Mouse (Mus musculus): Measurements from ENCODE around the gene Fyb. TPM values are rescaled to one million over a fixed set of nuclear protein-coding genes. Genes with fewer than 3 reads are reported as not detected.

Gene Fyb
- polyA plus RNA-seq, 1 experiment from 2014 or later: 3.9 TPM

- WGBS: 63% methylated on average over 7 of the region's 7 CpGs
- Histone ChIP-seq H3K27me3 (ENCODE audit: control insufficient read depth, insufficient read depth, low read length) (no peaks in the 10 kb centered on the region), H3K4me3 (ENCODE audit: control insufficient read depth in 1 of 2, insufficient read depth in 1 of 2, low read depth in 1 of 2, low read length in 2 of 2) (no peak overlapping the region), H3K9me3 (ENCODE audit: control insufficient read depth, low read length) (no peaks in the 10 kb centered on the region), H3K9ac (ENCODE audit: low read length) (no peak overlapping the region), H3K36me3 (ENCODE audit: control insufficient read depth, insufficient read depth, low read length) (no peaks in the 10 kb centered on the region), H3K4me1 (ENCODE audit: control insufficient read depth in 2 of 2, insufficient read depth in 2 of 2, low read length in 2 of 2) (no peaks in the 10 kb centered on the region), H3K27ac (replicated peaks in 1 of 2; ENCODE audit: control insufficient read depth in 1 of 2, insufficient read depth in 1 of 2, low read depth in 2 of 2, low read length in 2 of 2) (no peak overlapping the region), H3K4me2 (ENCODE audit: low read length) (no peak overlapping the region)
- no peak for ATAC-seq (ENCODE audit: insufficient number of reproducible peaks, insufficient read depth, low FRiP score, low read depth)
These were observed 29.2 kb downstream of the Fyb start for GRCm38 (mm10) chr15:6551875-6552274.

DNA sequence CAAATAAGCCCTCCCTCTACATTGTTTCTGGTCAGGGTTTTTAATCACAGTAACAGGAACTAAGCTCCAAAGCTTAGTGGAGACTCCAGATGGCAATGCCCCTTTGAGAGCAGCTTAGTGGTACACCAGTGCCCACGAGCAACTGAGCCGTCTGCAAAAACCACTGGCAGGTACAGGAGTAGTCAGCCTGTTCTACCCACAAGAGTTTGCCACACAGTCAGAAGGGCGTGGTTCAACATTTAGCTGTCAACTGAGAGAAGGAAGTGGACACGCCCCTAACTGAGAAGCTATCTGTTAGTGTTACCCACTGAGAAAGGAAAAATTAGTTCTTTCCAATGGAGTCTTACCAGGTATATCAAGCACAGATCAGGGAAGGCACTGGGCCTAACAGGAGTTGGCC, 32.1 kb downstream of the Fyb start:
- no peaks in the 10 kb centered on the region for H3K36me3 ChIP-seq (ENCODE audit: control insufficient read depth, insufficient read depth, low read length)
- ATAC-seq (ENCODE audit: insufficient number of reproducible peaks, insufficient read depth, low FRiP score, low read depth): no peak
- 88% methylated on average over 4 of the region's 4 CpGs for WGBS

GRCm38 (mm10) chr15:6555536-6555935, 32.9 kb downstream of the Fyb start:
- Histone ChIP-seq H3K27me3 (ENCODE audit: control insufficient read depth, insufficient read depth, low read length) (no peaks in the 10 kb centered on the region), H3K27ac (replicated peaks in 1 of 2; ENCODE audit: control insufficient read depth in 1 of 2, insufficient read depth in 1 of 2, low read depth in 2 of 2, low read length in 2 of 2) (no peak overlapping the region), H3K9ac (ENCODE audit: low read length) (no peak overlapping the region), H3K36me3 (ENCODE audit: control insufficient read depth, insufficient read depth, low read length) (no peaks in the 10 kb centered on the region), H3K9me3 (ENCODE audit: control insufficient read depth, low read length) (no peaks in the 10 kb centered on the region), H3K4me2 (ENCODE audit: low read length) (no peak overlapping the region), H3K4me3 (ENCODE audit: control insufficient read depth in 1 of 2, insufficient read depth in 1 of 2, low read depth in 1 of 2, low read length in 2 of 2) (no peak overlapping the region), H3K4me1 (ENCODE audit: control insufficient read depth in 2 of 2, insufficient read depth in 2 of 2, low read length in 2 of 2) (no peaks in the 10 kb centered on the region)
- no peak for ATAC-seq (ENCODE audit: insufficient number of reproducible peaks, insufficient read depth, low FRiP score, low read depth)
- WGBS: 70% methylated on average over 2 of the region's 2 CpGs

More for the DNA sequence above, 32.1 kb downstream of the Fyb start:
- Histone ChIP-seq H3K27ac (replicated peaks in 1 of 2; ENCODE audit: control insufficient read depth in 1 of 2, insufficient read depth in 1 of 2, low read depth in 2 of 2, low read length in 2 of 2) (no peak overlapping the region), H3K27me3 (ENCODE audit: control insufficient read depth, insufficient read depth, low read length) (no peaks in the 10 kb centered on the region), H3K4me3 (ENCODE audit: control insufficient read depth in 1 of 2, insufficient read depth in 1 of 2, low read depth in 1 of 2, low read length in 2 of 2) (no peak overlapping the region), H3K4me1 (ENCODE audit: control insufficient read depth in 2 of 2, insufficient read depth in 2 of 2, low read length in 2 of 2) (no peaks in the 10 kb centered on the region), H3K9ac (ENCODE audit: low read length) (no peak overlapping the region), H3K9me3 (ENCODE audit: control insufficient read depth, low read length) (no peaks in the 10 kb centered on the region), H3K4me2 (ENCODE audit: low read length) (no peak overlapping the region)

DNA sequence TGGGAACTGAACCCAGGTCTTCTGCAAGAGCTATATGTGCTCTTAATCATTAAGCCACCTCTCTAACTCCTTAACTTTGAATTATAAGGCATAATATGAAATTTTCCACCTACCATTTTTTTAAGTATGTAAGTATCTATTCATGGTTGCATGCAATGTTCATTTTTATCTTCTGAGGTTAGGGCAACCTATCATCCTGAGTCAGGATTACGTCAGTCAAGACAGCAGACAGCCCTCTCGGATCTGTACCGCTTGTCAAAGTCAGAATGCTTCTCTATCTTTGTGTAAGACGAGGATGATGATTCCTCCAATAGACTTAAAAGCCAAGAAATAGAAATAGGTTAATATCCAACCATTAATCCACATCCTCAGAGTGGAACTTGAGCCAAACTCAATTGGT, 33.6 kb downstream of the Fyb start:
- Histone ChIP-seq H3K27ac (replicated peaks in 1 of 2; ENCODE audit: control insufficient read depth in 1 of 2, insufficient read depth in 1 of 2, low read depth in 2 of 2, low read length in 2 of 2) (no peak overlapping the region), H3K36me3 (ENCODE audit: control insufficient read depth, insufficient read depth, low read length) (no peaks in the 10 kb centered on the region), H3K9ac (ENCODE audit: low read length) (no peak overlapping the region), H3K27me3 (ENCODE audit: control insufficient read depth, insufficient read depth, low read length) (no peaks in the 10 kb centered on the region), H3K4me2 (ENCODE audit: low read length) (no peak overlapping the region), H3K4me1 (ENCODE audit: control insufficient read depth in 2 of 2, insufficient read depth in 2 of 2, low read length in 2 of 2) (no peaks in the 10 kb centered on the region), H3K9me3 (ENCODE audit: control insufficient read depth, low read length) (no peaks in the 10 kb centered on the region), H3K4me3 (ENCODE audit: control insufficient read depth in 1 of 2, insufficient read depth in 1 of 2, low read depth in 1 of 2, low read length in 2 of 2) (no peak overlapping the region)
- WGBS: 79% methylated on average over 4 of the region's 4 CpGs
- ATAC-seq (ENCODE audit: insufficient number of reproducible peaks, insufficient read depth, low FRiP score, low read depth): no peak

DNA sequence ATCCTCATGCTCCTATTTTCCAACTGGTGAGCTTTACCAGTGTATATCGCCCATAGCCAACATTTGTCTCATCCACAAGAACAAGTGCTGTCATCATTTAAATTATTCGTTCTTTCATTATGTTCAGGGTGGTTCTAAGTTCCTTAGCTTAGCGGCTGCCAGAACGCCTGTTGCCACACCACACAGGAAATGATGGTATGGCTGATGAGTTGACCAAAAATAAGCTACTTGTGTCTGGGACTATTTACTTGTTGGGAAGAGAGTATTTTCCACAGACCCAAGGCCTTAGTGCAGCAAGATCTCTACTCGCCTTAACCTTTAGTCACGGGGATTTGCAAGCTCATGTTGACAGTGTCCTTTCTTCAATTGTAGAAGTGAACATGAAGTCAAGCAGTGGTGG, 34.3 kb downstream of the Fyb start:
- no peak for ATAC-seq (ENCODE audit: insufficient number of reproducible peaks, insufficient read depth, low FRiP score, low read depth)
- no peak overlapping the region for H3K27ac ChIP-seq (replicated peaks in 1 of 2; ENCODE audit: control insufficient read depth in 1 of 2, insufficient read depth in 1 of 2, low read depth in 2 of 2, low read length in 2 of 2)
- no peaks in the 10 kb centered on the region for H3K9me3 ChIP-seq (ENCODE audit: control insufficient read depth, low read length)
- no peak overlapping the region for H3K9ac ChIP-seq (ENCODE audit: low read length)
- no peaks in the 10 kb centered on the region for H3K27me3 ChIP-seq (ENCODE audit: control insufficient read depth, insufficient read depth, low read length)
- no peaks in the 10 kb centered on the region for H3K4me1 ChIP-seq (ENCODE audit: control insufficient read depth in 2 of 2, insufficient read depth in 2 of 2, low read length in 2 of 2)
- no peaks in the 10 kb centered on the region for H3K36me3 ChIP-seq (ENCODE audit: control insufficient read depth, insufficient read depth, low read length)
- WGBS: 90% methylated on average over 6 of the region's 6 CpGs
- H3K4me3 ChIP-seq (ENCODE audit: control insufficient read depth in 1 of 2, insufficient read depth in 1 of 2, low read depth in 1 of 2, low read length in 2 of 2): no peak overlapping the region
- H3K4me2 ChIP-seq (ENCODE audit: low read length): no peak overlapping the region

- ATAC-seq (ENCODE audit: insufficient number of reproducible peaks, insufficient read depth, low FRiP score, low read depth): no peak
- H3K9me3 ChIP-seq (ENCODE audit: control insufficient read depth, low read length): no peaks in the 10 kb centered on the region
- WGBS: 70% methylated on average over 4 of the region's 4 CpGs
- no peaks in the 10 kb centered on the region for H3K36me3 ChIP-seq (ENCODE audit: control insufficient read depth, insufficient read depth, low read length)
- no peak overlapping the region for H3K4me2 ChIP-seq (ENCODE audit: low read length)
- no peaks in the 10 kb centered on the region for H3K27me3 ChIP-seq (ENCODE audit: control insufficient read depth, insufficient read depth, low read length)
- H3K4me1 ChIP-seq (ENCODE audit: control insufficient read depth in 2 of 2, insufficient read depth in 2 of 2, low read length in 2 of 2): no peaks in the 10 kb centered on the region
- H3K9ac ChIP-seq (ENCODE audit: low read length): no peak overlapping the region
- no peak overlapping the region for H3K4me3 ChIP-seq (ENCODE audit: control insufficient read depth in 1 of 2, insufficient read depth in 1 of 2, low read depth in 1 of 2, low read length in 2 of 2)
- no peak overlapping the region for H3K27ac ChIP-seq (replicated peaks in 1 of 2; ENCODE audit: control insufficient read depth in 1 of 2, insufficient read depth in 1 of 2, low read depth in 2 of 2, low read length in 2 of 2)
These were observed 34.9 kb downstream of the Fyb start for GRCm38 (mm10) chr15:6557552-6557951.

DNA sequence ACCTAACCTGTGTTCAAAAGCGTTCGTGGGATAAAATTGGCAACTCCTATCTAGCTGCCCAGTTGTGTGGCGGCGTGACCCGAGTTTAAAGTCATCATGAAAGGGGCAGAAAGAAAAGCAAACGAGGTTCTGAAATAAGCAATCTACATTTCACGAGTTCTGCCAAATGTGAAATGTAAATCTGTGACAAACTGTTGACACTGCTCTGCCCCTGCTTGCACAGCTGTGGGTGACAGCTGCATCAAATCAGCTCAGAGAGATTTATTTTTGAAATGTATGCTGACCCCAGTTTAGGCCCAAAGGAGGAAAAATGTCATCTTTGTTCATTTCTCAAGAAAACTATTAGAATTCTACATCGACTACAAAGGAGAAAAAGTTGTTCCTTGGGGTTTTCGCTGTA, 36.5 kb downstream of the Fyb start:
- no peak for ATAC-seq (ENCODE audit: insufficient number of reproducible peaks, insufficient read depth, low FRiP score, low read depth)
- H3K9ac ChIP-seq (ENCODE audit: low read length): no peak overlapping the region
- no peak overlapping the region for H3K4me3 ChIP-seq (ENCODE audit: control insufficient read depth in 1 of 2, insufficient read depth in 1 of 2, low read depth in 1 of 2, low read length in 2 of 2)
- no peak overlapping the region for H3K27ac ChIP-seq (replicated peaks in 1 of 2; ENCODE audit: control insufficient read depth in 1 of 2, insufficient read depth in 1 of 2, low read depth in 2 of 2, low read length in 2 of 2)
- H3K4me1 ChIP-seq (ENCODE audit: control insufficient read depth in 2 of 2, insufficient read depth in 2 of 2, low read length in 2 of 2): no peaks in the 10 kb centered on the region
- H3K36me3 ChIP-seq (ENCODE audit: control insufficient read depth, insufficient read depth, low read length): no peaks in the 10 kb centered on the region
- H3K9me3 ChIP-seq (ENCODE audit: control insufficient read depth, low read length): no peaks in the 10 kb centered on the region
- H3K4me2 ChIP-seq (ENCODE audit: low read length): no peak overlapping the region
- H3K27me3 ChIP-seq (ENCODE audit: control insufficient read depth, insufficient read depth, low read length): no peaks in the 10 kb centered on the region
- WGBS: 53% methylated on average over 9 of the region's 9 CpGs

DNA sequence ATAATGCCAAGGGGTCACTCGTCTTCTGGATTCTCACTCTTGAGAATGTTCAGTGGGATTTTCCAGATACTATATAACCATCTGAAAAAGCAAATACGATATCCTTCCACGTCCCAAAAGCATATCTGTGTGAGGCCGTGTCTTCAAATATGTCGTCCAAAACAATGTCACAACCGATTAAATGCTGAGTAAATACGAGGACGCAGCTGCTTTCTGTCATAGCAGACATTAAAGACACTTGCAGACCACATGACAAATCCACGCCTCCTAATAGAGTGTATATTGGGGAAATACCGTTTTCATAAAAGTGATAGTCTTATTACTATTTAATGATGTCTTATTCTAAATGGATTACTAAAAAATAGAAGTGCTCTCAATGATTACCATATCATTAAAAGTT, 38.0 kb downstream of the Fyb start:
- H3K9ac ChIP-seq (ENCODE audit: low read length): no peak overlapping the region
- no peak overlapping the region for H3K4me3 ChIP-seq (ENCODE audit: control insufficient read depth in 1 of 2, insufficient read depth in 1 of 2, low read depth in 1 of 2, low read length in 2 of 2)
- 79% methylated on average over 10 of the region's 10 CpGs for WGBS
- no peak overlapping the region for H3K27ac ChIP-seq (replicated peaks in 1 of 2; ENCODE audit: control insufficient read depth in 1 of 2, insufficient read depth in 1 of 2, low read depth in 2 of 2, low read length in 2 of 2)
- no peaks in the 10 kb centered on the region for H3K27me3 ChIP-seq (ENCODE audit: control insufficient read depth, insufficient read depth, low read length)
- peaks cover 1% of the 10 kb centered on the region; the same call in 1 of the 2 replicates for H3K9me3 ChIP-seq (ENCODE audit: control insufficient read depth, low read length)
- peaks cover 4 to 6% of the 10 kb centered on the region in 2 experiments; a peak in 2 of 4 replicates for H3K4me1 ChIP-seq (ENCODE audit: control insufficient read depth in 2 of 2, insufficient read depth in 2 of 2, low read length in 2 of 2)
- no peak overlapping the region for H3K4me2 ChIP-seq (ENCODE audit: low read length)
- no peaks in the 10 kb centered on the region for H3K36me3 ChIP-seq (ENCODE audit: control insufficient read depth, insufficient read depth, low read length)
- ATAC-seq (ENCODE audit: insufficient number of reproducible peaks, insufficient read depth, low FRiP score, low read depth): no peak

Data from heart, embryonic 14.5 days (tissue).